Mouse (Mus musculus): ENCODE results near the gene Nek3. TPM values are rescaled to one million over a fixed set of nuclear protein-coding genes. Genes with fewer than 3 reads are reported as not detected.
A peak's percentile ranks its signal among the peaks of the same experiment; 100 is the strongest.

Nek3 gene
- total and polyA plus RNA-seq, 3 experiments: 1.4 to 14.9 (median 5.7) TPM

DNA sequence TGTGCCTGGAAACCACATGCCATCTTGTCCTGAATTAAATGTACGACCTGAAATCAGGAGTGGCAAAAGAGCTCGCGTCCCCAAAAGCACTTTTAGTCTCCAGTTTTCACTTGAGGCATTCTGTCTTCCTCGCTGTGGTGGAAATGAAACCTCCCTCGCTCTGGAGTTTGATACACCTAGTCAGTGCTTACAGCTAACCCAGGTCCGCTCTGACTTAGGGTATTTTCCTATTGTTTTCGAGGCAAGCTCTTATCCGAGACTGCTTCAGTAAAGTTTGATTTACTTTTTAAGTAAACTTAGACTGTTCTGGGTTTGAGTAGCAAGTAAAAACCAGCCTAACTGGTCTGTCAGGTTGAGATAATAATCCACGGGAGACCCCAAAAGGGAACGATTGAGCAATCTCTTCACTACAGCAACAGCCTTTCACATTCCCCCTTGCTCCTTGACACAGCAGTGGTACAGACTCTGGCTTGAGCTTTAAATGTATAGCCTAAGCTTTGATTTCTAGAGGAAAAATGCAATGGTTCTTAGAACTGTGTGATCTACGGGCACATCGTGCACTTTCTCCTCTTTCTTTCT, 27.3 kb upstream of the Nek3 start:
- DNase-seq (ENCODE audit: low spot score) (peak; percentile 18), ATAC-seq (ENCODE audit: extremely low read depth, insufficient number of reproducible peaks, low FRiP score, poor library complexity, severe bottlenecking) (no peak)
- Histone ChIP-seq H3K4me1 (ENCODE audit: insufficient read depth, low read depth, low read length) (peaks cover 26% of the 10 kb centered on the region), H3K4me3 (ENCODE audit: low read depth, low read length) (peak overlapping the region; percentile 89), H3K36me3 (replicated peaks) (peaks cover 21% of the 10 kb centered on the region), H3K9me3 (replicated peaks) (no peaks in the 10 kb centered on the region), H3K27me3 (ENCODE audit: insufficient read depth, low read length) (no peaks in the 10 kb centered on the region)
- TF ChIP-seq CTCF (IDR thresholded peaks at IDR 0.05; ENCODE audit: low read depth, low read length) (no peak), TAL1 (conservative IDR thresholded peaks at IDR 0.05; ENCODE audit: low read depth, low read length) (no peak), POLR2AphosphoS5 (IDR thresholded peaks at IDR 0.05; ENCODE audit: insufficient replicate concordance, low read depth, low read length) (no peak), GATA2 (IDR thresholded peaks at IDR 0.05; ENCODE audit: borderline replicate concordance, low read depth, low read length) (no peak), GATA1 (IDR thresholded peaks at IDR 0.05; ENCODE audit: borderline replicate concordance, low read length) (no peak)

DNA sequence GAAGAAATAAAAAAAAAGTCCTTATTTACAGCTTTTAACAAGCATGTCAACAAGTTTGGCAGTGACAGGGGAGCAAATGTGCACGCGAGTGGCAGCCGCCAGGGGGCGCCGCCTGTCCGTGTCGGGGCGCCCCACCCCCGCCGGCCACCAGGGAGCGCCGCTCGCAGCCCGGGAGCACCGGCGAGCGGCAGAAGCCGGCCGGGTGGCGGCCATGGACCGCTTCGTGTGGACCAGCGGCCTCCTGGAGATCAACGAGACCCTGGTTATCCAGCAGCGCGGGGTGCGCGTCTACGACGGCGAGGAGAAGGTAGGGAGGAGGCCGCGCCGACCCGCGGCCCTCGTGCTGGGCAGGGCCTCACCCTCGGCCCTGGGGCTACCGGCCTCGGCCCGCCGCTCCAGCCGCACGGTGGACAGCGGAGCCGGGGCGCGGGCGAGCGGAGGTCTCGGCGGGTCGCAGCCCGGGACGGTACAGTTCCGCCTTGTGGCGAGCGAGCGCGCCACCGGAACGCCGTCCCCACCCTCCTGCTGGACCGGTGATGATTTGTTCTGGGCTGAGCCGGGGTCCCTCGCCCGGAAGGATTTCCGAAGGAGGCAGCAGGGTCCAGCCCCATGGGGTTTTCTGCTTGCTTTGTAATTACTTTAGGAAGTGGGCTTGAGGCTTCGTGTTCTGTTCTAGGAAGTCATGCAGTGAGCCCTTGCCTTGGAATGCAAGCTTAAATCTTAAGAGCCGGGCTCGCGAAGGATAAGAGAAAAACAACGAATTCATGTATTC, 26.6 kb upstream of the Nek3 start, which contains the start of gene Vps36:
Vps36 (plus strand) TSS at position 150 of the 772 bp plus-strand sequence.
- peak; percentile 93 for TF ChIP-seq CTCF (IDR thresholded peaks at IDR 0.05; ENCODE audit: low read depth, low read length)
- no peak for TF ChIP-seq GATA2 (IDR thresholded peaks at IDR 0.05; ENCODE audit: borderline replicate concordance, low read depth, low read length)
- TF ChIP-seq POLR2AphosphoS5 (IDR thresholded peaks at IDR 0.05; ENCODE audit: insufficient replicate concordance, low read depth, low read length): no peak
- no peak for TF ChIP-seq TAL1 (conservative IDR thresholded peaks at IDR 0.05; ENCODE audit: low read depth, low read length)
- TF ChIP-seq GATA1 (IDR thresholded peaks at IDR 0.05; ENCODE audit: borderline replicate concordance, low read length): no peak
- no peaks in the 10 kb centered on the region for H3K9me3 ChIP-seq (replicated peaks)
- H3K4me3 ChIP-seq (ENCODE audit: low read depth, low read length): peak within 1 kb of the TSS; percentile 89
- peaks cover 17% of the 10 kb centered on the region for H3K36me3 ChIP-seq (replicated peaks)
- peak; percentile 48 for ATAC-seq (ENCODE audit: extremely low read depth, insufficient number of reproducible peaks, low FRiP score, poor library complexity, severe bottlenecking)
- H3K27me3 ChIP-seq (ENCODE audit: insufficient read depth, low read length): peaks cover 5% of the 10 kb centered on the region; the same call in 1 of the 2 replicates
- H3K4me1 ChIP-seq (ENCODE audit: insufficient read depth, low read depth, low read length): peaks cover 29% of the 10 kb centered on the region
- peak; percentile 85 for DNase-seq (ENCODE audit: low spot score)

DNA sequence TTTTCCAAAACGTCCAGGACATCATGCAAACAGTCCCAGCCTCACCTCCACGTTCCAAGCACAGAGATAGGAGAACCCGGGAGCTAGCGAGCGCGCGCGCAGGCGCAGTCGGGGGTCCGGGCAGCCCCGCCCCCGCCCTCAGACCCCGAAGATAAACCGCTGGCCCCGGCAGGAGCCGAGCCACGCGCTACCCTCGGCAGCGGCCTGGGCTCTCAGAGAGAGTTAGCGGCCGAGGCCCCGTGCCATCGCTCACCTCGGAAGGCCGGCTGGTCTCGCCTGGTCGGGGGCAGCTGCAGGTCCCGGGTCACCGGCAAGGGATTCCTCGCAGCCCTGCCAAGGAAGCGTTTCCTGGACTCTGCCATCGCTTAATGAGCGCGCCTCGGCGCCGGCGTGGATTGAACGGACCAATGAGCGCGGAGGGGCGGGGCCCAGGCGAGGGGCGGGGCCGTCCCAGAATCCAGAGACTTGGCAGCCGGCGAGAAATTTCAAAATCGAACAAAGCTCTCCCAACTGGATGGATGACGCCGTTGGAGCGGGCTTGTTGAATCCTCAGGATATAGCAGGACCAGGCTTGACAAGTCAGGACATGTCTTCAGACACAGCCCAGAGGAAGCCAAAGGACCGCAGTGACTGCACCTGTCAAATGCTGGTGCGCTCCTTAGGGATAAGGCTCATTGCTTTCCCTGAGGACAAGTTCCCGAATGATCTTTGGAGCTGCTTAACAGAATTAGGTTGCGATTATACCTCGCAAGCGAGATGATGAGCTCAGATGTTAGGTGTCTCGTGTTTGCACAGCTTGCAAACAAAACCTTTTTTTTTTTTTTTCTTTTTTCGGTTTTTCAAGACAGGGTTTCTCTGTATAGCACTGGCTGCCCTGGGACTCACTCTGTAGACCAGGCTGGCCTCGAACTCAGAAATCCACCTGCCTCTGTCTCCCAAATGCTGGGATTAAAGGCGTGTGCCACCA, 19.5 kb upstream of the Nek3 start, which contains the start of gene Ckap2:
Ckap2 (minus strand) TSS at position 389 of the 967 bp plus-strand sequence.
- peaks cover 5% of the 10 kb centered on the region; the same call in 1 of the 2 replicates for H3K27me3 ChIP-seq (ENCODE audit: insufficient read depth, low read length)
- H3K9me3 ChIP-seq (replicated peaks): no peaks in the 10 kb centered on the region
- H3K4me1 ChIP-seq (ENCODE audit: insufficient read depth, low read depth, low read length): peaks cover 30% of the 10 kb centered on the region
- DNase-seq (ENCODE audit: low spot score) (peak; percentile 78), ATAC-seq (ENCODE audit: extremely low read depth, insufficient number of reproducible peaks, low FRiP score, poor library complexity, severe bottlenecking) (peak; percentile 86)
- peak within 1 kb of the TSS; percentile 84 for H3K4me3 ChIP-seq (ENCODE audit: low read depth, low read length)
- H3K36me3 ChIP-seq (replicated peaks): peaks cover 18% of the 10 kb centered on the region
- TF ChIP-seq POLR2AphosphoS5 (IDR thresholded peaks at IDR 0.05; ENCODE audit: insufficient replicate concordance, low read depth, low read length) (no peak), TAL1 (conservative IDR thresholded peaks at IDR 0.05; ENCODE audit: low read depth, low read length) (no peak), GATA1 (IDR thresholded peaks at IDR 0.05; ENCODE audit: borderline replicate concordance, low read length) (no peak), CTCF (IDR thresholded peaks at IDR 0.05; ENCODE audit: low read depth, low read length) (no peak)

DNA sequence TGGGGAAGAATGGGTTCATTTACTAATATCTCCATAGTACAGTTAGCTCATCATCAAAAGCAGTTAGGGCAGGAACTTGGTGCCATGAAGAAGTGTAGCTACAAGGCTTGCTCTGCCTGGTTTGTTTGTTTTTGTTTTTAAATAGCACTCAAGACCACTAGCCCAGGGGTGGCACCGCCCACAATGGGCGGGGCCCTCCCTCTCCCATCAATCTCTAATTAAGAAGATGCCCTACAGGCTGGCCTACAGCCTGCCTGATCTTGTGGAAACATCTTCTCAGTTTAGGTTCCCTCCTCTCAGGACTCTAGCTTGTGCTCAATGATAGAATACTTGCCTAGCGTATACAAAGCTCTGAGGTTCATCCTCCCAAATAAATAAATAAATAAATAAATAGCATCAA, 18.6 kb upstream of the Nek3 start:
- ATAC-seq (ENCODE audit: extremely low read depth, insufficient number of reproducible peaks, low FRiP score, poor library complexity, severe bottlenecking) (peak; percentile 48; the same call in 1 of the 2 replicates), DNase-seq (ENCODE audit: low spot score) (no peak)
- Histone ChIP-seq H3K9me3 (replicated peaks) (no peaks in the 10 kb centered on the region), H3K36me3 (replicated peaks) (peaks cover 26% of the 10 kb centered on the region), H3K4me1 (ENCODE audit: insufficient read depth, low read depth, low read length) (peaks cover 29% of the 10 kb centered on the region), H3K4me3 (ENCODE audit: low read depth, low read length) (peak overlapping the region; percentile 84), H3K27me3 (ENCODE audit: insufficient read depth, low read length) (peaks cover 5% of the 10 kb centered on the region; the same call in 1 of the 2 replicates)
- TF ChIP-seq TAL1 (conservative IDR thresholded peaks at IDR 0.05; ENCODE audit: low read depth, low read length) (no peak), GATA1 (IDR thresholded peaks at IDR 0.05; ENCODE audit: borderline replicate concordance, low read length) (no peak), POLR2AphosphoS5 (IDR thresholded peaks at IDR 0.05; ENCODE audit: insufficient replicate concordance, low read depth, low read length) (no peak), CTCF (IDR thresholded peaks at IDR 0.05; ENCODE audit: low read depth, low read length) (no peak), GATA2 (IDR thresholded peaks at IDR 0.05; ENCODE audit: borderline replicate concordance, low read depth, low read length) (no peak)

DNA sequence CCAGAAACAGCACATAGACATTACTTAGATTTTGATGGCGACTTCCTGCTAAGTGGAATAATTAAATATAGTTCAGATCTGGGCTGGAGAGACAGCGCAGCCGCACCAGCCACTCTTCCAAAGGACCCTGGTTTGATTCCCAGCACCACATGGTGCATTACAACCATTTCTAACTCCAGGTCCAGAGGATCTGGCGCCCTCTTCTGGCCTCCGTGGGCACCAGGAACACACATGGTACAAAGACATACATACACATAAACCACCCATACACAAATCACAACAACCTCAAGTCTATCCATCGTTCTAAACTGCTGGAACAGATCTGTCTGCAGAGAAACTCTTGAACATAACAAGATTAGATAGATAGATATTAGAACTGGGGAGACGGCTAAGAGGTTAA, 9.7 kb upstream of the Nek3 start:
- Histone ChIP-seq H3K4me1 (ENCODE audit: insufficient read depth, low read depth, low read length) (no peaks in the 10 kb centered on the region), H3K4me3 (ENCODE audit: low read depth, low read length) (no peak overlapping the region), H3K9me3 (replicated peaks) (peaks cover 4% of the 10 kb centered on the region), H3K36me3 (replicated peaks) (peaks cover 64% of the 10 kb centered on the region), H3K27me3 (ENCODE audit: insufficient read depth, low read length) (no peaks in the 10 kb centered on the region)
- DNase-seq (ENCODE audit: low spot score) (no peak), ATAC-seq (ENCODE audit: extremely low read depth, insufficient number of reproducible peaks, low FRiP score, poor library complexity, severe bottlenecking) (no peak)
- TF ChIP-seq GATA1 (IDR thresholded peaks at IDR 0.05; ENCODE audit: borderline replicate concordance, low read length): no peak
- TF ChIP-seq CTCF (IDR thresholded peaks at IDR 0.05; ENCODE audit: low read depth, low read length): no peak
- no peak for TF ChIP-seq POLR2AphosphoS5 (IDR thresholded peaks at IDR 0.05; ENCODE audit: insufficient replicate concordance, low read depth, low read length)
- no peak for TF ChIP-seq TAL1 (conservative IDR thresholded peaks at IDR 0.05; ENCODE audit: low read depth, low read length)
- no peak for TF ChIP-seq GATA2 (IDR thresholded peaks at IDR 0.05; ENCODE audit: borderline replicate concordance, low read depth, low read length)
